Mouse (Mus musculus) MEL (cell line): Measurements from ENCODE around the gene Vwf. TPM values are rescaled to one million over a fixed set of nuclear protein-coding genes. Genes with fewer than 3 reads are reported as not detected.

ENCODE experiments used
- DNase-seq: peaks from one replicate; pipeline ENCODE4 v3.0.0; 2011; ENCODE audit warnings: low read depth, low spot score
- H3K27ac ChIP-seq: 2 replicates; pipeline ENCODE4 v1.5.1; 2012; ENCODE audit warnings: low read depth, mild to moderate bottlenecking, control low read depth, low read length, moderate library complexity; ENCODE audit not compliant: control insufficient read depth
- H3K27me3 ChIP-seq, 2 experiments: fragments of 150-350 bp in 1 of 2; sonication (generic) in 1 of 2; 2 replicates each; pipeline ENCODE4 v1.6.1; 2012; ENCODE audit warnings: low read length in 2 of 2, mild to moderate bottlenecking in 2 of 2, improper control_type of control experiment in 1 of 2, moderate library complexity in 1 of 2; ENCODE audit not compliant: insufficient read depth in 2 of 2, control insufficient read depth in 1 of 2
- H3K36me3 ChIP-seq, 2 experiments: 2 replicates each; pipeline ENCODE4 v1.6.1; 2012 to 2014; ENCODE audit warnings: low read length in 2 of 2, improper control_type of control experiment in 1 of 2, inconsistent platforms in 1 of 2, mild to moderate bottlenecking in 1 of 2; ENCODE audit not compliant: insufficient read depth in 2 of 2, control insufficient read depth in 1 of 2
- H3K4me1 ChIP-seq, 2 experiments: fragments of 150-350 bp in 1 of 2; sonication (generic) in 1 of 2; 2 replicates each; pipeline ENCODE4 v1.6.1; 2012; ENCODE audit warnings: low read length in 2 of 2, improper control_type of control experiment in 1 of 2, mild to moderate bottlenecking in 1 of 2; ENCODE audit not compliant: insufficient read depth in 2 of 2, control insufficient read depth in 1 of 2
- H3K4me3 ChIP-seq, 2 experiments: fragments of 150-350 bp in 1 of 2; sonication (generic) in 1 of 2; 2 replicates each; pipeline ENCODE4 v1.5.1; 2012; ENCODE audit warnings: low read depth in 2 of 2, low read length in 2 of 2, mild to moderate bottlenecking in 2 of 2, moderate library complexity in 2 of 2, control low read depth in 1 of 2, improper control_type of control experiment in 1 of 2; ENCODE audit not compliant: control insufficient read depth in 1 of 2, insufficient read depth in 1 of 2
- H3K79me2 ChIP-seq: 2 replicates; pipeline ENCODE4 v1.6.1; 2012; ENCODE audit warnings: mild to moderate bottlenecking, low read length, moderate library complexity; ENCODE audit not compliant: control insufficient read depth, poor library complexity, insufficient read depth
- H3K9ac ChIP-seq: 2 replicates; pipeline ENCODE4 v1.6.1; 2012; ENCODE audit warnings: low read depth, mild to moderate bottlenecking, control low read depth, low read length, moderate library complexity; ENCODE audit not compliant: control insufficient read depth, poor library complexity, severe bottlenecking
- H3K9me3 ChIP-seq: fragments of 150-350 bp; sonication (generic); replicated peaks from 2 replicates; pipeline ENCODE4 v1.6.1; 2012; ENCODE audit warnings: mild to moderate bottlenecking, low read length, improper control_type of control experiment, moderate library complexity; ENCODE audit not compliant: insufficient read depth
- CHD1 ChIP-seq: IDR thresholded peaks from 2 replicates; pipeline ENCODE4 v1.6.1; 2012; ENCODE audit warnings: low read depth, mild to moderate bottlenecking, inconsistent platforms, low read length, improper control_type of control experiment
- E2F4 ChIP-seq: IDR thresholded peaks from 2 replicates; pipeline ENCODE4 v1.6.1; 2011; ENCODE audit warnings: low read depth, low read length, improper control_type of control experiment, borderline replicate concordance
- ELF1 ChIP-seq: IDR thresholded peaks from 2 replicates; pipeline ENCODE4 v1.6.1; 2014; ENCODE audit warnings: low read depth, mild to moderate bottlenecking, inconsistent platforms, low read length, improper control_type of control experiment, moderate library complexity
- EP300 ChIP-seq, 2 experiments: IDR thresholded peaks; 2 replicates each; pipeline ENCODE4 v1.6.1; 2011; ENCODE audit warnings: improper control_type of control experiment in 2 of 2, low read length in 2 of 2, low read depth in 1 of 2, mild to moderate bottlenecking in 1 of 2
- ETS1 ChIP-seq: IDR thresholded peaks from 2 replicates; pipeline ENCODE4 v1.6.1; 2012; ENCODE audit warnings: low read depth, mild to moderate bottlenecking, inconsistent platforms, low read length, improper control_type of control experiment, moderate library complexity
- GABPA ChIP-seq: IDR thresholded peaks from 2 replicates; pipeline ENCODE4 v1.6.1; 2012; ENCODE audit warnings: low read depth, mild to moderate bottlenecking, inconsistent platforms, low read length, improper control_type of control experiment, moderate library complexity
- MAFK ChIP-seq: IDR thresholded peaks from 2 replicates; pipeline ENCODE4 v1.6.1; 2011; ENCODE audit warnings: low read depth, mild to moderate bottlenecking, low read length, improper control_type of control experiment, borderline replicate concordance
- MAX ChIP-seq: IDR thresholded peaks from 2 replicates; pipeline ENCODE4 v1.6.1; 2011; ENCODE audit warnings: low read length, improper control_type of control experiment
- MAZ ChIP-seq: IDR thresholded peaks from 2 replicates; pipeline ENCODE4 v1.6.1; 2012; ENCODE audit warnings: low read depth, mild to moderate bottlenecking, inconsistent platforms, low read length, improper control_type of control experiment
- MEF2A ChIP-seq: IDR thresholded peaks from 2 replicates; pipeline ENCODE4 v1.6.1; 2014; ENCODE audit warnings: low read depth, mild to moderate bottlenecking, inconsistent platforms, low read length, improper control_type of control experiment; ENCODE audit not compliant: poor library complexity, insufficient replicate concordance, severe bottlenecking; ENCODE audit errors: extremely low read depth
- MYB ChIP-seq: IDR thresholded peaks from 2 replicates; pipeline ENCODE4 v1.6.1; 2011; ENCODE audit warnings: mild to moderate bottlenecking, low read depth, low read length, improper control_type of control experiment
- SIN3A ChIP-seq: IDR thresholded peaks from 2 replicates; pipeline ENCODE4 v1.6.1; 2012; ENCODE audit warnings: low read length, improper control_type of control experiment, inconsistent platforms
- TAL1 ChIP-seq: IDR thresholded peaks from 2 replicates; pipeline ENCODE4 v1.6.1; 2012; ENCODE audit warnings: mild to moderate bottlenecking, inconsistent platforms, low read length, moderate library complexity, mixed read lengths
- TBP ChIP-seq: IDR thresholded peaks from 2 replicates; pipeline ENCODE4 v1.8.0; 2011; ENCODE audit warnings: low read depth, low read length, improper control_type of control experiment
- USF2 ChIP-seq, 2 experiments: IDR thresholded peaks; 2 replicates each; pipeline ENCODE4 v1.6.1; 2011 to 2012; ENCODE audit warnings: improper control_type of control experiment in 2 of 2, low read length in 2 of 2, borderline replicate concordance in 1 of 2, inconsistent platforms in 1 of 2, low read depth in 1 of 2, mild to moderate bottlenecking in 1 of 2; ENCODE audit not compliant: insufficient read depth in 1 of 2
- ZC3H11A ChIP-seq: IDR thresholded peaks from 2 replicates; pipeline ENCODE4 v1.6.1; 2012; ENCODE audit warnings: low read depth, mild to moderate bottlenecking, inconsistent platforms, low read length, improper control_type of control experiment
- ZNF384 ChIP-seq: IDR thresholded peaks from 2 replicates; pipeline ENCODE4 v1.6.1; 2012; ENCODE audit warnings: low read depth, mild to moderate bottlenecking, inconsistent platforms, low read length, improper control_type of control experiment
- polyA plus RNA-seq, 2 experiments: library from polyadenylated mRNA; stranded (reverse) in 1 of 2; unstranded in 1 of 2; fragments of >175 nt in 1 of 2; fragments of >200 nt in 1 of 2; gene quantifications; 2 replicates each; pipeline versions ENCODE4 v1.2.1 to v1.2.4; 2012; ENCODE audit warnings: low replicate concordance in 2 of 2, low read depth in 1 of 2; ENCODE audit not compliant: insufficient read length in 2 of 2, insufficient read depth in 1 of 2, missing spikeins in 1 of 2
- total RNA-seq: library from RNA; depleted of rRNA; stranded (reverse); fragments of 300-350 nt; gene quantifications from 2 replicates; pipeline ENCODE4 v1.2.3, GENCODE M21; 2012

The Vwf gene
- total and polyA plus RNA-seq, 3 experiments: 0.29 to 0.42 TPM; not detected in 1

DNA sequence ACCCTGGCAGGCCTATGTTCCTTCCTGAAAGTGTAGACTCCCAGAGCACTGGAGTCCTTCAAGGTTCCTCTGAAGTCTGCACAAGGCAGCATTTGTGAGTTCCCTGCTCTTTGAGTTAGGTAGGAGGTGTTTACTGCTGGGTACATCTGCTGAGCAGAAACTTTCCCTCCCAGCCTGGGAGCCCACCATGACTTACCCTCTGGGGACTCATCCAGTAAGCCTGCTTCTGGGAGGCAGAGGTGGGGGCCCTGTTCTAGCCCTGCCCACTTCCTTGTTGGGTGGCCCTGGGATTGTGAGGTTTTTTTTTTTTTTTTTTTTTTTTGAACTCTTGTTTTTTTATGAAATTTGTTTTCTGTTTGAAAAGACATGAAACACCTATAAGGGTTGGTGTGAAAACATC, 35.9 kb upstream of the Vwf start:
- H3K27ac ChIP-seq: no peak overlapping the region

GRCm38 (mm10) chr6:125511196-125511595, 35.4 kb upstream of the Vwf start:
- Histone ChIP-seq H3K4me1 (no peaks in the 10 kb centered on the region), H3K79me2 (no peaks in the 10 kb centered on the region), H3K9me3 (no peaks in the 10 kb centered on the region), H3K4me3 (no peak overlapping the region), H3K27me3 (no peaks in the 10 kb centered on the region; a peak in 1 of 4 replicates), H3K9ac (no peak overlapping the region), H3K27ac (no peak overlapping the region), H3K36me3 (no peaks in the 10 kb centered on the region)
- DNase-seq: no peak
- TF ChIP-seq MYB: no peak
- no peak for TF ChIP-seq CHD1
- no peak for TF ChIP-seq ZC3H11A
- no peak for TF ChIP-seq ELF1
- no peak for TF ChIP-seq MAFK
- no peak for TF ChIP-seq SIN3A
- no peak for TF ChIP-seq USF2 (IDR thresholded peaks at IDR 0.05; ENCODE audit: borderline replicate concordance in 1 of 2, insufficient read depth in 1 of 2, low read depth in 1 of 2, low read length in 2 of 2)
- TF ChIP-seq ETS1: no peak

More for the DNA sequence above, 35.9 kb upstream of the Vwf start:
- Histone ChIP-seq H3K27me3 (no peaks in the 10 kb centered on the region; a peak in 1 of 4 replicates), H3K4me1 (no peaks in the 10 kb centered on the region), H3K4me3 (no peak overlapping the region), H3K36me3 (no peaks in the 10 kb centered on the region), H3K79me2 (no peaks in the 10 kb centered on the region), H3K9ac (no peak overlapping the region), H3K9me3 (no peaks in the 10 kb centered on the region)
- DNase-seq: no peak
- TF ChIP-seq ZC3H11A: no peak
- no peak for TF ChIP-seq MAX
- no peak for TF ChIP-seq TAL1
- no peak for TF ChIP-seq ETS1
- TF ChIP-seq TBP: no peak
- no peak for TF ChIP-seq EP300 (IDR thresholded peaks at IDR 0.05; ENCODE audit: low read depth in 1 of 2, low read length in 2 of 2)
- TF ChIP-seq MAZ: no peak
- no peak for TF ChIP-seq ZNF384
- no peak for TF ChIP-seq E2F4
- TF ChIP-seq MEF2A: no peak
- no peak for TF ChIP-seq GABPA
